Mouse (Mus musculus): ENCODE data around the gene Adamts12. TPM values are rescaled to one million over a fixed set of nuclear protein-coding genes. Genes with fewer than 3 reads are reported as not detected.

The Adamts12 gene
- polyA plus RNA-seq, 2 experiments, result 8.7 to 10.6 TPM

DNA sequence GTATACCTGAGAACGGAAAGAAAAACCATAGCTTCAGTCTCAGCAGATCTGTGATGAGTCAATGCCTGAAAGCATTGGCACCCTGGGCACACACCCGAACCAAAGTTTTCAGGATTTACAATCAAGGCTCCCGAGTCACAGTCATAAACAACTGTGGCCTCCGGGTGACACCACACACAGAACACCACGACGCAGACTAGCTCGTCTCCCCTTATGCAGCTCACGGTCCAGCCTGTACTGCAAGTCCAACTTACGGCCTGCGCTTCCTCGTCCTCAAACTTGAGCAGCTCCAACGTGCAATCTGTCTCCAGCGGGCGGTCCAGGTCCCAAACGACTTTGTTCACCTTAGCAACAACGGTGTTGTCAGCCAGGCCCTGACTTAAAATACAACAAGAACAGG is 328.3 kb downstream of the Adamts12 start:
- H3K4me1 ChIP-seq (ENCODE audit: control insufficient read depth, insufficient read depth, low read length), result no peaks in the 10 kb centered on the region
- no peak overlapping the region for H3K4me2 ChIP-seq (replicated peaks; ENCODE audit: low read depth, low read length, severe bottlenecking)
- no peak overlapping the region for H3K9ac ChIP-seq (ENCODE audit: low read depth, low read length, severe bottlenecking)
- DNase-seq (ENCODE audit: low spot score) (no peak), ATAC-seq (ENCODE audit: low FRiP score, low read depth) (no peak)
- no peaks in the 10 kb centered on the region for H3K27me3 ChIP-seq (ENCODE audit: control insufficient read depth, insufficient read depth, low read length)
- H3K4me3 ChIP-seq (replicated peaks; ENCODE audit: low read length), result no peak overlapping the region
- no peak overlapping the region for H3K27ac ChIP-seq (replicated peaks; ENCODE audit: low read depth, low read length)
- no peaks in the 10 kb centered on the region for H3K9me3 ChIP-seq (ENCODE audit: control insufficient read depth, low read length)
- 94% methylated on average over 16 of the region's 16 CpGs for WGBS
- no peak for TF ChIP-seq POLR2A (IDR thresholded peaks at IDR 0.05; ENCODE audit: borderline replicate concordance, extremely low read depth, insufficient read depth, insufficient read length)
- H3K36me3 ChIP-seq (ENCODE audit: control insufficient read depth, insufficient read depth, low read length), result peaks cover 79% of the 10 kb centered on the region

GRCm38 (mm10) chr15:11396421-11396820 is 331.8 kb downstream of the Adamts12 start:
- H3K9me3 ChIP-seq (ENCODE audit: control insufficient read depth, low read length), result no peaks in the 10 kb centered on the region
- peaks cover 45% of the 10 kb centered on the region for H3K36me3 ChIP-seq (ENCODE audit: control insufficient read depth, insufficient read depth, low read length)
- no peak for DNase-seq (ENCODE audit: low spot score)
- TF ChIP-seq POLR2A (IDR thresholded peaks at IDR 0.05; ENCODE audit: borderline replicate concordance, extremely low read depth, insufficient read depth, insufficient read length), result no peak
- H3K4me2 ChIP-seq (replicated peaks; ENCODE audit: low read depth, low read length, severe bottlenecking), result no peak overlapping the region
- WGBS, result 88% methylated on average over 6 of the region's 6 CpGs
- no peaks in the 10 kb centered on the region for H3K27me3 ChIP-seq (ENCODE audit: control insufficient read depth, insufficient read depth, low read length)
- no peak overlapping the region for H3K27ac ChIP-seq (replicated peaks; ENCODE audit: low read depth, low read length)
- no peak for ATAC-seq (ENCODE audit: low FRiP score, low read depth)
- no peak overlapping the region for H3K9ac ChIP-seq (ENCODE audit: low read depth, low read length, severe bottlenecking)
- H3K4me3 ChIP-seq (replicated peaks; ENCODE audit: low read length), result no peak overlapping the region
- H3K4me1 ChIP-seq (ENCODE audit: control insufficient read depth, insufficient read depth, low read length), result peaks cover 7% of the 10 kb centered on the region

Other genes starting within 250 kb of the Adamts12 start
- 119 and 130 TPM in 2 replicates for gene C1qtnf3, start 112.5 kb upstream of the Adamts12 start, polyA plus RNA-seq (2012; rRNA removed)
- 92.6 and 108 TPM in 2 replicates for gene C1qtnf3, start 112.5 kb upstream of the Adamts12 start, polyA plus RNA-seq (2014; fragmentation: Nextera tagmentation; extraction: Ambion mirVana)
- gene Amacr, start 83.0 kb upstream of the Adamts12 start, polyA plus RNA-seq (2012; rRNA removed), result 22.2 and 25.7 TPM in 2 replicates
- 25.3 and 26.5 TPM in 2 replicates for gene Amacr, start 83.0 kb upstream of the Adamts12 start, polyA plus RNA-seq (2014; fragmentation: Nextera tagmentation; extraction: Ambion mirVana)
- 0.12 and 0.19 TPM in 2 replicates for gene Slc45a2, start 64.1 kb upstream of the Adamts12 start, polyA plus RNA-seq (2012; rRNA removed)
- 0.65 and 1.1 TPM in 2 replicates for gene Slc45a2, start 64.1 kb upstream of the Adamts12 start, polyA plus RNA-seq (2014; fragmentation: Nextera tagmentation; extraction: Ambion mirVana)
- gene Rxfp3, start 26.8 kb upstream of the Adamts12 start, polyA plus RNA-seq (2012; rRNA removed), result 0.72 and 0.93 TPM in 2 replicates
- 0.81 and 0.88 TPM in 2 replicates for gene Rxfp3, start 26.8 kb upstream of the Adamts12 start, polyA plus RNA-seq (2014; fragmentation: Nextera tagmentation; extraction: Ambion mirVana)

Data from limb, embryonic 14.5 days (tissue).